In genomic region chr10:86765344-86765966, GRCm38 (mm10) we compare ENCODE assay signal across 24 mouse cellular contexts. TPM values are rescaled to one million over a fixed set of nuclear protein-coding genes. Genes with fewer than 3 reads are reported as not detected.
DNase-seq lines count a peak whose midpoint lies in the region; ATAC-seq lines count a peak whose summit lies in the region.
"Had no signal": no experiment of that assay in that cellular context is flagged by ENCODE, and none has a peak within 500 bp of the region (broad histone marks: within the 10 kb centered on the region; RNA-seq: fewer than 3 reads in every experiment).

No protein-coding gene starts in this region.

- no peak overlapping the region for H3K4me3 ChIP-seq in midbrain, embryonic 11.5 days (ENCODE audit: low read depth, low read length)
- H3K4me3 ChIP-seq in midbrain, embryonic 13.5 days (replicated peaks), result no peak overlapping the region
- H3K4me3 ChIP-seq: embryonic facial prominence, embryonic 13.5 days; embryonic facial prominence, embryonic 15.5 days; erythroblast, embryonic 14.5 days; forebrain, embryonic 10.5 days; forebrain, embryonic 12.5 days had no signal

- H3K4me1 ChIP-seq in midbrain, embryonic 11.5 days (ENCODE audit: control insufficient read depth, insufficient read depth, low read length), result 0 out of 2 replicates have a peak, but pooled peaks cover 4% of the 10 kb centered on the region
- peaks cover 17% of the 10 kb centered on the region for H3K4me1 ChIP-seq in midbrain, embryonic 13.5 days (replicated peaks)

- H3K27ac ChIP-seq in midbrain, embryonic 11.5 days (ENCODE audit: low read depth, low read length), result no peak overlapping the region
- no peak overlapping the region for H3K27ac ChIP-seq in midbrain, embryonic 13.5 days
- H3K27ac ChIP-seq: embryonic facial prominence, embryonic 13.5 days; embryonic facial prominence, embryonic 15.5 days; forebrain, embryonic 10.5 days; forebrain, embryonic 12.5 days had no signal

- no peaks in the 10 kb centered on the region for H3K36me3 ChIP-seq in midbrain, embryonic 11.5 days (ENCODE audit: control insufficient read depth, insufficient read depth, low read length)
- H3K36me3 ChIP-seq in midbrain, embryonic 13.5 days, result no peaks in the 10 kb centered on the region
- H3K36me3 ChIP-seq: embryonic facial prominence, embryonic 13.5 days; embryonic facial prominence, embryonic 15.5 days; forebrain, embryonic 10.5 days; forebrain, embryonic 12.5 days had no signal

- WGBS in midbrain, embryonic 11.5 days, result 93% methylated on average over 4 of the region's 4 CpGs
- WGBS in midbrain, embryonic 13.5 days, result 89% methylated on average over 4 of the region's 4 CpGs

- intact Hi-C loops in heart, postnatal 14 days (cut with DNase I), result no loop called here

- peak; percentile 65 for DNase-seq in heart, adult 11 months
- DNase-seq in heart, postnatal 14 days, result no peak
- DNase-seq in midbrain, embryonic 11.5 days (ENCODE audit: low spot score, missing footprints), result peak; percentile 67
- DNase-seq: adrenal gland, adult 2 months; adrenal gland, postnatal 10 days; adrenal gland, postnatal 25 days; cerebellum, adult 11 months; cerebellum, adult 18-20 months; cerebellum, adult 8-10 months; cerebellum, adult 9-11 months; cerebellum, postnatal 14 days; cerebellum, postnatal 36 days; embryo, embryonic 11 days had no signal

- H3K9me3 ChIP-seq in midbrain, embryonic 11.5 days (ENCODE audit: control insufficient read depth, low read length), result no peaks in the 10 kb centered on the region
- no peaks in the 10 kb centered on the region for H3K9me3 ChIP-seq in midbrain, embryonic 13.5 days
- H3K9me3 ChIP-seq: embryonic facial prominence, embryonic 13.5 days; embryonic facial prominence, embryonic 15.5 days; forebrain, embryonic 10.5 days; forebrain, embryonic 12.5 days had no signal

- no peaks in the 10 kb centered on the region for H3K27me3 ChIP-seq in midbrain, embryonic 11.5 days (ENCODE audit: control insufficient read depth, insufficient read depth, low read length)
- H3K27me3 ChIP-seq in midbrain, embryonic 13.5 days, result no peaks in the 10 kb centered on the region
- H3K27me3 ChIP-seq: embryonic facial prominence, embryonic 13.5 days; embryonic facial prominence, embryonic 15.5 days; forebrain, embryonic 12.5 days had no signal

- no peak overlapping the region for H3K4me2 ChIP-seq in midbrain, embryonic 11.5 days
- H3K4me2 ChIP-seq in midbrain, embryonic 13.5 days (replicated peaks), result no peak overlapping the region
- H3K4me2 ChIP-seq: embryonic facial prominence, embryonic 13.5 days; embryonic facial prominence, embryonic 15.5 days; forebrain, embryonic 12.5 days had no signal

- ATAC-seq in midbrain, embryonic 11.5 days (ENCODE audit: low FRiP score), result no peak
- ATAC-seq in midbrain, embryonic 13.5 days, result no peak
- ATAC-seq: forebrain, embryonic 14.5 days; forebrain, embryonic 16.5 days had no signal

- no peak overlapping the region for H3K9ac ChIP-seq in midbrain, embryonic 11.5 days (ENCODE audit: low read length)
- H3K9ac ChIP-seq in midbrain, embryonic 13.5 days (replicated peaks), result no peak overlapping the region
- H3K9ac ChIP-seq: embryonic facial prominence, embryonic 13.5 days; embryonic facial prominence, embryonic 15.5 days; forebrain, embryonic 12.5 days had no signal

RNA-seq across cellular contexts. Expression of gene Gm49358, which starts 1.7 kb away (rescaled TPM):
- 10 to 100 TPM in 1 of 2 experiments, 1 to 10 TPM in 1; 7.2 to 12.1 TPM for total RNA-seq in heart, postnatal 14 days (2021)
- polyA plus RNA-seq in midbrain, embryonic 11.5 days (2014; fragmentation: Nextera tagmentation; extraction: Ambion mirVana), result 0.37 TPM in 1 of 2 replicates, not detected in the other
- polyA plus RNA-seq in midbrain, embryonic 13.5 days (2015; fragmentation: Nextera tagmentation; extraction: Ambion mirVana), result not detected in 2 replicates
- total RNA-seq: common myeloid progenitor, adult 5-6 weeks had no signal
- polyA plus RNA-seq: adrenal gland, adult 2 months; brain, embryonic 14.5 days; C2C12; embryonic facial prominence, embryonic 13.5 days; embryonic facial prominence, embryonic 15.5 days; erythroblast, embryonic 14.5 days; forebrain, embryonic 10.5 days; forebrain, embryonic 12.5 days; forebrain, embryonic 14.5 days; forebrain, embryonic 16.5 days had no signal

RNA-seq across cellular contexts. Expression of gene Nt5dc3, which starts 13.3 kb away (rescaled TPM):
- total RNA-seq in heart, postnatal 14 days (2021), result 10 to 100 TPM; 28.2 to 31.6 TPM
- polyA plus RNA-seq in midbrain, embryonic 11.5 days (2014; fragmentation: Nextera tagmentation; extraction: Ambion mirVana), result 1.1 and 1.7 TPM in 2 replicates
- polyA plus RNA-seq in midbrain, embryonic 13.5 days (2015; fragmentation: Nextera tagmentation; extraction: Ambion mirVana), result 5.9 and 6.5 TPM in 2 replicates

RNA-seq across cellular contexts. Expression of gene Ttc41, which starts 59.8 kb away (rescaled TPM):
- 1 to 10 TPM; 1.4 TPM for total RNA-seq in heart, postnatal 14 days (2021)
- 1.9 and 2.5 TPM in 2 replicates for polyA plus RNA-seq in midbrain, embryonic 11.5 days (2014; fragmentation: Nextera tagmentation; extraction: Ambion mirVana)
- 2.4 and 3.5 TPM in 2 replicates for polyA plus RNA-seq in midbrain, embryonic 13.5 days (2015; fragmentation: Nextera tagmentation; extraction: Ambion mirVana)
- polyA plus RNA-seq: erythroblast, embryonic 14.5 days had no signal

Comparison
In these comparisons a context has a peak if more than half of its experiments do, and no peak if none do; other contexts are left out.
1. DNase-seq: peak in heart, adult 11 months (single experiment) and midbrain, embryonic 11.5 days (single experiment); none in heart, postnatal 14 days (0 of 2).